Mouse (Mus musculus) liver, embryonic 15.5 days (tissue): ENCODE results near the gene Hadha. TPM values are rescaled to one million over a fixed set of nuclear protein-coding genes. Genes with fewer than 3 reads are reported as not detected.

ENCODE experiments used
- ATAC-seq: fragments of 200-750 bp; cut with Nextera tagmentation; 2 replicates; pipeline ENCODE4 v1.8.0; 2017; ENCODE audit warnings: moderate number of reproducible peaks, mild to moderate bottlenecking, moderate library complexity; ENCODE audit not compliant: insufficient read depth
- H3K27ac ChIP-seq: fragments of 300-500 bp; sonication (generic); replicated peaks from 2 replicates; pipeline ENCODE4 v1.5.1; 2015; ENCODE audit warnings: mild to moderate bottlenecking, inconsistent platforms
- H3K27me3 ChIP-seq: fragments of 300-500 bp; sonication (generic); 2 replicates; pipeline ENCODE4 v1.6.1; 2015; ENCODE audit warnings: mild to moderate bottlenecking, inconsistent platforms
- H3K36me3 ChIP-seq: fragments of 300-500 bp; sonication (generic); replicated peaks from 2 replicates; pipeline ENCODE4 v1.6.1; 2015; ENCODE audit warnings: moderate library complexity, mild to moderate bottlenecking, inconsistent platforms
- H3K4me1 ChIP-seq: fragments of 300-500 bp; sonication (generic); replicated peaks from 2 replicates; pipeline ENCODE4 v1.6.1; 2015; ENCODE audit warnings: inconsistent platforms
- H3K4me2 ChIP-seq: fragments of 300-500 bp; sonication (generic); 2 replicates; pipeline ENCODE4 v1.6.1; 2015; ENCODE audit warnings: moderate library complexity, mild to moderate bottlenecking, inconsistent platforms
- H3K4me3 ChIP-seq: fragments of 300-500 bp; sonication (generic); replicated peaks from 2 replicates; pipeline ENCODE4 v1.5.1; 2015; ENCODE audit warnings: mild to moderate bottlenecking, inconsistent platforms
- H3K9ac ChIP-seq: fragments of 300-500 bp; sonication (generic); 2 replicates; pipeline ENCODE4 v1.6.1; 2015; ENCODE audit warnings: moderate library complexity, mild to moderate bottlenecking, inconsistent platforms
- H3K9me3 ChIP-seq: fragments of 300-500 bp; sonication (generic); replicated peaks from 2 replicates; pipeline ENCODE4 v1.6.1; 2016; ENCODE audit warnings: inconsistent platforms
- WGBS: fragments of 180-500 bp; shearing (Covaris S2); methylation state at CpG from one replicate; pipeline ENCODE4 v1.1.7; 2015; ENCODE audit warnings: mixed read lengths; ENCODE audit not compliant: insufficient replicate concordance; 5-methylcytosine and 5-hydroxymethylcytosine counted together
- polyA plus RNA-seq: library from polyadenylated mRNA; unstranded; fragments of >200 nt; fragmentation: Nextera tagmentation; extraction: Ambion mirVana; gene quantifications from 2 replicates; pipeline ENCODE4 v1.2.1, GENCODE M21; 2015

The Hadha gene
- polyA plus RNA-seq, 1 experiment from 2014 or later: 101 TPM

- no peak overlapping the region for H3K9ac ChIP-seq
- 80% methylated on average over 13 of the region's 13 CpGs for WGBS
- peaks cover 90% of the 10 kb centered on the region for H3K36me3 ChIP-seq
Measured at GRCm38 (mm10) chr5:30127921-30128597, 26.9 kb downstream of the Hadha start.

GRCm38 (mm10) chr5:30126756-30127155 is 28.2 kb downstream of the Hadha start:
- no peak overlapping the region for H3K9ac ChIP-seq
- H3K27me3 ChIP-seq: no peaks in the 10 kb centered on the region
- ATAC-seq: no peak
- H3K36me3 ChIP-seq: peaks cover 90% of the 10 kb centered on the region
- 72% methylated on average over 7 of the region's 7 CpGs for WGBS
- no peak overlapping the region for H3K4me3 ChIP-seq
- H3K27ac ChIP-seq: no peak overlapping the region
- no peak overlapping the region for H3K4me2 ChIP-seq
- no peaks in the 10 kb centered on the region for H3K4me1 ChIP-seq
- no peaks in the 10 kb centered on the region for H3K9me3 ChIP-seq

More at GRCm38 (mm10) chr5:30127921-30128597, 26.9 kb downstream of the Hadha start:
- Histone ChIP-seq H3K27me3 (no peaks in the 10 kb centered on the region), H3K9me3 (no peaks in the 10 kb centered on the region), H3K4me2 (no peak overlapping the region), H3K27ac (no peak overlapping the region), H3K4me1 (no peaks in the 10 kb centered on the region), H3K4me3 (no peak overlapping the region)
- no peak for ATAC-seq

- Histone ChIP-seq H3K9me3 (no peaks in the 10 kb centered on the region), H3K36me3 (peaks cover 95% of the 10 kb centered on the region), H3K4me3 (no peak overlapping the region), H3K9ac (no peak overlapping the region), H3K4me2 (no peak overlapping the region), H3K27ac (no peak overlapping the region), H3K4me1 (no peaks in the 10 kb centered on the region), H3K27me3 (no peaks in the 10 kb centered on the region)
- ATAC-seq: no peak
- WGBS: 47% methylated on average over 5 of the region's 5 CpGs
Measured at GRCm38 (mm10) chr5:30125587-30125986, 29.4 kb downstream of the Hadha start.

GRCm38 (mm10) chr5:30122481-30122880 is 32.5 kb downstream of the Hadha start:
- Histone ChIP-seq H3K4me3 (no peak overlapping the region), H3K27me3 (no peaks in the 10 kb centered on the region), H3K9me3 (no peaks in the 10 kb centered on the region), H3K36me3 (peaks cover 91% of the 10 kb centered on the region), H3K27ac (no peak overlapping the region), H3K4me1 (no peaks in the 10 kb centered on the region), H3K9ac (no peak overlapping the region), H3K4me2 (no peak overlapping the region)
- WGBS: 87% methylated on average over 6 of the region's 6 CpGs
- no peak for ATAC-seq

- ATAC-seq: no peak
- H3K27ac ChIP-seq: no peak overlapping the region
- peaks cover 20% of the 10 kb centered on the region for H3K27me3 ChIP-seq
- H3K9me3 ChIP-seq: no peaks in the 10 kb centered on the region
- H3K4me3 ChIP-seq: no peak overlapping the region
- 77% methylated on average over 7 of the region's 7 CpGs for WGBS
- H3K36me3 ChIP-seq: peaks cover 71% of the 10 kb centered on the region
- H3K4me2 ChIP-seq: no peak overlapping the region
- H3K9ac ChIP-seq: no peak overlapping the region
- H3K4me1 ChIP-seq: no peaks in the 10 kb centered on the region
Measured at GRCm38 (mm10) chr5:30120106-30120505, 34.9 kb downstream of the Hadha start.

- no peak overlapping the region for H3K4me2 ChIP-seq
- H3K4me1 ChIP-seq: peaks cover 9% of the 10 kb centered on the region
- WGBS: 89% methylated on average over 6 of the region's 6 CpGs
- peaks cover 29% of the 10 kb centered on the region for H3K27me3 ChIP-seq
- H3K27ac ChIP-seq: no peak overlapping the region
- no peak overlapping the region for H3K4me3 ChIP-seq
- no peaks in the 10 kb centered on the region for H3K9me3 ChIP-seq
- no peak overlapping the region for H3K9ac ChIP-seq
- H3K36me3 ChIP-seq: peaks cover 61% of the 10 kb centered on the region
- ATAC-seq: no peak
Measured at GRCm38 (mm10) chr5:30119163-30119562, 35.8 kb downstream of the Hadha start.

GRCm38 (mm10) chr5:30118018-30118417 is 36.9 kb downstream of the Hadha start:
- Histone ChIP-seq H3K9ac (no peak overlapping the region), H3K4me3 (no peak overlapping the region), H3K27me3 (peaks cover 41% of the 10 kb centered on the region), H3K4me2 (no peak overlapping the region), H3K9me3 (no peaks in the 10 kb centered on the region), H3K36me3 (peaks cover 50% of the 10 kb centered on the region), H3K4me1 (peaks cover 13% of the 10 kb centered on the region), H3K27ac (no peak overlapping the region)
- ATAC-seq: no peak
- 64% methylated on average over 1 of the region's 1 CpGs for WGBS

- H3K4me1 ChIP-seq: peaks cover 23% of the 10 kb centered on the region
- H3K9me3 ChIP-seq: no peaks in the 10 kb centered on the region
- peaks cover 64% of the 10 kb centered on the region for H3K27me3 ChIP-seq
- H3K4me3 ChIP-seq: no peak overlapping the region
- H3K27ac ChIP-seq: no peak overlapping the region
- ATAC-seq: no peak
- H3K4me2 ChIP-seq: no peak overlapping the region
- no peak overlapping the region for H3K9ac ChIP-seq
- WGBS: 29% methylated on average over 10 of the region's 10 CpGs
- peaks cover 27% of the 10 kb centered on the region for H3K36me3 ChIP-seq
Measured at GRCm38 (mm10) chr5:30115718-30116117, 39.2 kb downstream of the Hadha start.

- Histone ChIP-seq H3K27ac (no peak overlapping the region), H3K4me3 (peak overlapping the region; percentile 49), H3K9me3 (no peaks in the 10 kb centered on the region), H3K9ac (no peak overlapping the region), H3K4me2 (peak overlapping the region; percentile 73), H3K36me3 (peaks cover 17% of the 10 kb centered on the region), H3K27me3 (peaks cover 73% of the 10 kb centered on the region), H3K4me1 (peaks cover 29% of the 10 kb centered on the region)
- WGBS: under 1% methylated on average over 28 of the region's 28 CpGs
- no peak for ATAC-seq
Measured at GRCm38 (mm10) chr5:30114761-30115140, 40.2 kb downstream of the Hadha start.

GRCm38 (mm10) chr5:30113881-30114760 is 40.8 kb downstream of the Hadha start:
- Histone ChIP-seq H3K9me3 (no peaks in the 10 kb centered on the region), H3K4me3 (peak overlapping the region; percentile 49), H3K36me3 (peaks cover 11% of the 10 kb centered on the region), H3K9ac (no peak overlapping the region), H3K27me3 (peaks cover 80% of the 10 kb centered on the region), H3K4me1 (peaks cover 29% of the 10 kb centered on the region), H3K4me2 (peak overlapping the region; percentile 73), H3K27ac (no peak overlapping the region)
- under 1% methylated on average over 103 of the region's 103 CpGs for WGBS
- ATAC-seq: peak; percentile 13; the same call in 1 of the 2 replicates

GRCm38 (mm10) chr5:30112533-30113068 is 42.4 kb downstream of the Hadha start:
- H3K36me3 ChIP-seq: no peaks in the 10 kb centered on the region
- peaks cover 29% of the 10 kb centered on the region for H3K4me1 ChIP-seq
- H3K4me2 ChIP-seq: no peak overlapping the region
- H3K9me3 ChIP-seq: no peaks in the 10 kb centered on the region
- H3K27ac ChIP-seq: no peak overlapping the region
- H3K9ac ChIP-seq: no peak overlapping the region
- 72% methylated on average over 3 of the region's 3 CpGs for WGBS
- peaks cover 95% of the 10 kb centered on the region for H3K27me3 ChIP-seq
- 0 out of 2 replicates have a peak, but pooled peaks have one; percentile 15 for ATAC-seq
- no peak overlapping the region for H3K4me3 ChIP-seq
